Mouse (Mus musculus) ovary, postnatal 10 days (tissue): ENCODE data around the gene Vkorc1.

Source experiments
- DNase-seq: peaks from one replicate; pipeline ENCODE4 v3.0.0; 2022; ENCODE audit warnings: low spot score

Vkorc1 gene

GRCm38 (mm10) chr7:127876467-127877348 lies 18.7 kb downstream of the Vkorc1 start, which contains the start of gene Zfp668:
TSS of gene Zfp668 (minus strand) at chr7:127876828.
- peak; percentile 85 for DNase-seq

GRCm38 (mm10) chr7:127876041-127876466 lies 19.4 kb downstream of the Vkorc1 start, which contains the start of gene Zfp646:
TSS of gene Zfp646 (plus strand) at chr7:127876221.
- DNase-seq, result no peak

GRCm38 (mm10) chr7:127875627-127876001 lies 19.8 kb downstream of the Vkorc1 start:
- DNase-seq, result peak; percentile 70

- peak; percentile 27 for DNase-seq
Observed at GRCm38 (mm10) chr7:127874812-127875626, 20.4 kb downstream of the Vkorc1 start.

GRCm38 (mm10) chr7:127870136-127870821 lies 25.1 kb downstream of the Vkorc1 start:
- no peak for DNase-seq

GRCm38 (mm10) chr7:127869149-127869810 lies 26.1 kb downstream of the Vkorc1 start:
- no peak for DNase-seq

- DNase-seq, result no peak
Observed at GRCm38 (mm10) chr7:127867641-127868040, 27.8 kb downstream of the Vkorc1 start.

- no peak for DNase-seq
Observed at GRCm38 (mm10) chr7:127866434-127866833, 29.0 kb downstream of the Vkorc1 start.

GRCm38 (mm10) chr7:127858258-127858657 lies 37.2 kb downstream of the Vkorc1 start:
- DNase-seq, result no peak

- no peak for DNase-seq
Observed at GRCm38 (mm10) chr7:127850906-127851305, 44.5 kb downstream of the Vkorc1 start.

- DNase-seq, result no peak
Observed at GRCm38 (mm10) chr7:127849973-127850875, 45.2 kb downstream of the Vkorc1 start.
